Mouse (Mus musculus) forelimb bud, embryonic 11.5 days (tissue): ENCODE measurements around the gene Dydc2.
A peak's percentile ranks its signal among the peaks of the same experiment; 100 is the strongest.

ENCODE experiments used
- DNase-seq: peaks from one replicate; pipeline ENCODE4 v3.0.0-alpha.2; 2012; ENCODE audit warnings: low read depth, low spot score

The Dydc2 gene

GRCm38 (mm10) chr14:41035146-41035798 lies 33.7 kb downstream of the Dydc2 start:
- peak; percentile 72 for DNase-seq

DNA sequence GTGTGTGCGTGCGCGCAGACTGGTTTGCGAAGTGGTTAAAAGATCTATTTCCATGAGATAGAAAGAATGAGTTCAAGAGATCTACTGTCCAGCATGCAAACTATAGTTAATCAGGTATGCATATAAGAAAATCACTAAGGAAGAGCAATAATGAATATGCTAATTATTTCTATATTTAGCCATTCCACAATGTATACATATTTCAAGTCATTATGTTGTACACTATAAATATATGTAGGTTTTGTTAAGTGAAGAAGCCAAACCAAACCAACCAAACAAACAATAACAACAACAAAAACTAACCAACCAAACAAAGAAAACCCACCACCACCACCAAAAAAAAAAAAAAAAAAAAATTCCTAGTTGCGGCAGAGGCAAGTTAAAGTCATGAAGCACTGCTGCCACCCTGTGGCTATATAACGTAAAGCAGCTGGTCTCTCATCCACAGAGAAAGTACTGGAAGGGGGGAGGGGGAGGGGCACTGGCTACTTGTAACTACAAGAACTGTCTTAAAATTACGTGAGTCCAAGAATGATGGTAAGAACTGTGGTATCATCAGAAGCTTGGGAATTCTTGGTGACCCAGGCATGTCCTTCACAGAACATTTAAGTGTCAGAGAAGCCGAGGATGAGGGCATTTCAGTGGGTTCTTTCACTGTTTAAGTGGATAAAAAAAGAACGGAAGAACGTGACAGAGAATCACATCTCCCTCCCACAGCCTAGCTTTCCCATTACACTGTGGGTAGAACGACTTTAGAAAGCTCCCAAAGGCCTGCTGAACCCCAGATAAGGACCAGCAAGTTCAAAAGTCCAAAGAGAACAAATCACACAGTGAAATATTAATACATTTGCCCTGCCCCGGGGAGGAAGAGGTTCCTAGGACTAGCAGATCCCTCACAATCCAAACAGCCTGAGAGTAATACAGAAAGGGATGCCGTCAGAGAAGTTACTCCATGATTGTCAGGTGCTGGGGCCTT lies 35.6 kb downstream of the Dydc2 start:
- peak; percentile 86 for DNase-seq

GRCm38 (mm10) chr14:41030989-41031513 lies 38.0 kb downstream of the Dydc2 start:
- no peak for DNase-seq

DNA sequence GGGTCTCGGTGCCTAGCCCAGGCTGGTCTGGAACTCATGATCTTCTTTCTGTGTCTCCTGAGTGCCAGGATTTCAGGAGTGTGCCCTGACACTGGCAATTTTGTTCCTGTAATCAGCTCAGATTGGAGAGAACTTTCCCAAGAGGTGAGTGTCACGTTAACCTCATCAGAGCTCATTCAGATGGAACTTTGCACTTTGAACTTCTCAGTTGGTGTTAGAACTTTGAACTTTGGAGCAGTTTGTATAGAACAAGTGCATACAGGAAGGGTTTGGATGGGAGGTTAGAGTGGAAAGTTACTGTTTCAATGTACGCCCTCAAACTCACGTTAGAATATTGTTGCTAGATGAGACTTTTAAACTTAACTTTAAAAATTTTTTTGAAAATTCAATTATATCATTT lies 39.7 kb downstream of the Dydc2 start:
- DNase-seq, result no peak

DNA sequence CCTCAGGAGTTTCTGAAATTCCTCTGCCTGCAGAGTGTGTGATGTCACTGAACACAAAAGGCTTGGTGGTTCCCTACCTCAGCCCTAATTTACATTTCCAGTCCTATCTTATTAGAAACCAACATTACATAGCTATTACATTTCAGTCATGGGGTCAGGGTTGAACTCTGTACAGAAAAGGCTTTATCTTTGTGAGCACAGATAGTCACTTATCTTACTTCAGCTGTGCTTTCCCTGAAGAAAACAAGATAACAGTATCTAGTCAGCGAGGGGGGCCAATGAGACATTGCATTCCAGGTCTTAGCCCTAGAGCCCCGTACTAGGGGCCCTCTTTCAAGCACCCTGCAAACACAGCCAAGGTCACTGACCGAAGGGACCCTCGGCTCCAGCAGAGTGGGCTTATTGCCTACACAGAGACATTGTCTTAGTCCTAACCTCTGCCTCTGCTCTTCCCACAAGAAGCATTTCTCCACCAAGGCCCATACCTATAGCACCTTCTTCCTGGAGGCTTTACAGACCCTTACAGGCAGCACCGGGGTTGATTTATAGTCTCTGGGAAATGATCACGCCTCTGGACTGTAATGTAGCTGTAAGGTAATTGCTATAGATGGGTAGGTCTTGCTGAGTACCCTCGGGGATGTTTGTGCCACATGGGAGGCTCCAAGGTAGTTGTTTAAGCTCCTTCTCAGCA lies 43.3 kb downstream of the Dydc2 start:
- DNase-seq, result no peak

DNA sequence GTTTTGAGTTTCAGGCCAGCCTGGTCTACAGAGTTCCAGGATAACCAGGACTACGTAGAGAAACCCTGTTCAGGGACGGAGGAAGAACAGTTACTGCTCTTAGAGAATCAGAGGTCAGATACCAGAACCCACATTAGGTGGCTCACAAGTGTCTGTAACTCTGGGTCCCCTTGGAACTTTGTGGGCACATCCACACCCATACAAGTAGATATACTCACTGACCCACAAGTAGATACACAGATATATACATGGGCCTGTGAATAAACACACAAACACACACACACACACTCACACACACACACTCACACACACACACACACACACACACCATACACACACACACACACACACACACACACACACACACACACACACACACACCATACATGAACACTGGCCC lies 43.9 kb downstream of the Dydc2 start:
- DNase-seq, result no peak

- DNase-seq, result no peak
Measured at GRCm38 (mm10) chr14:41021246-41021645, 47.8 kb downstream of the Dydc2 start.

- DNase-seq, result no peak
Measured at GRCm38 (mm10) chr14:41017460-41017859, 51.5 kb downstream of the Dydc2 start.

DNA sequence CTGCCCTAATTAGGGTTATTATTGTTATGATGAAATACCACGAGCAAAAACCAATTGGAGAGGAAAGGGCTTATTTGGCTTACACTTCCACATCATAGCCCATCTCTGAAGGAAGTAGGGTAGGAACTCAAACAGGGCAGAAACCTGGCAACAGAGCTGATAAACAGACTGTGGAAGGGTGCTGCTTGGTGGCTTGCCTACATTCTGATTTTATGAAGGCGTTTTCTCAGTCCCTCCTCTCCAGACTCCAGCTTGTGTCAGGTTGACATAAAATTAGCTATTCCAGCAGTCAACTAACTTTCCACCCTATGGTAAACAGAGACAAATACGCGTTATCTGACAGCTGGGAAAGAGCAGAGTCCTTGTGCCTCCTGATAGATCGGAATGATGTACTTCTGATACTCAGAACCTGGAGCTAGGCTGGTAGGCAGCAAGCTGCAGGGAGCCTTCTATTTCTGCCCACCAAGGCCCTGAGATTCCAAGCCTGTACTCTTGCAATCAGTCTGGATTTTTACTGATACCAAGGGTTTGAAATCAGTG lies 54.2 kb downstream of the Dydc2 start:
- DNase-seq, result no peak

DNA sequence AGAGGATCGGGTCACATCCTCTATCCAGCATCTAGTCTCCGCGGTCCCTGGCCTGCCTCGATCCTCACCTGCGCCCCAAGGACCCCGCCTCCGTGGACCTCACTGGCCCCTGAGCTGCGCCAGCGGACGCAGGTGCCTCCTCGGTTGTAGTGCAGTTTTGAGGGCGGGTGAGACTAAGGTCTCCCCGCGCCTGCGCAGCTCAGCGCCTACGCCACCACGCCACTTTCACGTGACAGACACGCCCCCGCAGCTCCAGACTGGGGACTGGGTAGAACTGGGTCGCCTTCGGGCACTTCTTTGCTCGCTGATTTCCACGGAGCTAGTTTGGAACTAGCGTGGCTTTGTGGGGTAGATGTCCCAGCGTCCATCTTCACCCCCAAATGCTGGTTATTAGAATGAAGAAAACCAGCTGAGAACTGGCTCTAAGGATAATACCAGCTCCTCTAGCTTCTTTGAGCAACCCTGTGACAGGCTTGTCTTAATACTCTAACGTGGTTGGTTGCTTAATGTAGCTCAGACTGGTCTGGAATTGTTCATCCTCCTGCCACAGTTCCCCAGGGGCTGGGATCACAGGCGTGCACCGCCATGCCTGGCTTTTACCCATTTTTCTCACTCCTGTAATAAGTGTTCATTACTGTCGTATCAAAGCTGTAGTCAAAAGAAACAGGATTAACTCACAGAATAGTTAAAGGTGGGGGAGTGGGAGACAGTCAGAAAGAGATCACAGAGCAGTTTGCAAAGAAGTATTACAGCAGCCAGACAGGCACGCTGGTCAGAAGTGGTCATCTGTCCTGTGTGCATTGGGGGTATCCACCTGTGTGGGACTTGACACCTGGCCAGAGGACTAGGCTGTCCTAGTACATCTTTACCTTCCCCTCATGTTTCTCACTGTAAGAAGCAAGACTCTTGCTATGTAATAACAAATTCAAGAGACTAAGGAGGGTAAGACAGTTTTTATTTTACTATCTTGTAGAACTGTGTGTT lies 55.1 kb downstream of the Dydc2 start, which contains the start of gene Fam213a:
Gene Fam213a, minus strand, starts transcription at position 159 of the 984 bp plus-strand sequence.
- DNase-seq, result peak; percentile 87

GRCm38 (mm10) chr14:41013143-41013542 lies 55.9 kb downstream of the Dydc2 start:
- DNase-seq, result no peak

DNA sequence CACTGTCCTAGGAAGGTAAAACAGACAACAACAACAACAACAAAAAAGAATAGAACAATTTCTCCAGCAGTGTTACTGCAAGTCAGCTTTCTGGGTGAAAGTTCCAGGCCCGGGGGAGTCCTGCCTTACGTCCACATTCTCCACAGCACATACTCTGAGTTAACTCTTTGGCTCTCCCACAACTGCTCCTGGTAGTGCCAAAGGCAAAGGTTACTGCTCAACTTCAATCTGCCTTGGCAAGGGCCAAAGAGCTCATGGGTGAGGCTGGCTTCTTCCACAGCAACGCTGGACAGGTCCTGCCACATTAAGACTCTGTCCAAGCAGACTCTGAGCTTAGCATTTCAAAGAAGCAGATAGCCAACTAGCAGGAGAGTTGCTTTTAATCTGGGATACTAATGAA lies 57.1 kb downstream of the Dydc2 start:
- no peak for DNase-seq

DNA sequence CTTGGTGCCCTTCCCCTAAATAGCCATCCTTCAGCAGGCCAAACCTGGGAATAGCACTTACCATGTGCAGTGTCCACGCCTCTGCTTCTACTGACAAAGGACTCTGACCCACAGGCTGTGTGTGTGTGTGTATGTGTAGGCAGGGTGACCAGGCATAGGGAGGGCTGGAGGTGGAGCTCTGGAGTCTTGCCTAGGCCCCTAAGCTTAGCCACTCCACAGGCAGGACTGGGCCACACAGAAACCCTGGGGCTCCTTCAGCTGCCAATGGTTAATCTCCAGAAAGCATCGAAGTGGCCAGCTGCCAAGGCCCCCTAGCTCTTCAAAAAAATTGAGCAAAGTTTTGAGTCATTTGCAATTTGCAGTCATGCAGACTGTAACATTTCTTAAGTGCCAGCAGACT lies 60.9 kb downstream of the Dydc2 start:
- no peak for DNase-seq

DNA sequence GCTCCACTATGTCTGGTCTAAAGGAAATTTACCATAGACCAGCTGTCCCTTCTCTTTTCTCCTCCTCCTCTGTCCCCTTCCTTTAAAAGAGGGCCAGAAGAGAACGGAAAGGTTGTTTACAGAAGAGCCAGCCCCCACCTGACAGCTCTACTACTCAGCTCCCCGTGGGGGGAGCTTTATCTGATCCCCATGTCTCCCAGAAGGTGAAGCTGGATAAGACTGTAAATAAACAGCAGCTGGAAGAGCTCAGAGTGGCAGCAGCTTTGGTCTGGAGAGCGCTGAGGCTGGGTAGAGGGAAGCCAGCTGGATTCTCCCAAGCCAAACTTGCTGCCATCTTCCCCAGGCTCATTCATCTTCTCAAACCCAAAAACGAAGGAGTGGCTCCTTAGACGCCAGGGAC lies 61.4 kb downstream of the Dydc2 start:
- DNase-seq, result no peak

GRCm38 (mm10) chr14:41006899-41007298 lies 62.1 kb downstream of the Dydc2 start:
- DNase-seq, result no peak

- DNase-seq, result no peak
Measured at GRCm38 (mm10) chr14:41006263-41006662, 62.7 kb downstream of the Dydc2 start.

DNA sequence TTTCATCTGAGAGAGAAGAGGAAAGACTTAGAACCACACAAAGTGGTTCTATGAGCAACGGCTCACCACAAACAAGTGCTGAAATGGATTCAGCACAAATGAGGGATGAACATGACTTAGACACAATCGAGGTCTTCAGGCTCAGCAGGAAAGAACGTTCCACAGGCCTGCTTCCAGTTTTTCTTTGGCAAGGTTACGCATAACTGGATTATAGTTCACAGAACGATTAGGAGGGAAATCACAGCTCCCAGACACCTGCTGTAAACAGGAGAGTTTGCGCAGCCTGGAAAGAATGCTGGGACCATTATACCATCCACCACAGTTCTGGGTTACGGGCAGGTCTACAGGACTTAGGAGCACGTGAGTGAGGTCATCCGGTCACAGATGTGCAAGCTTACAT lies 63.3 kb downstream of the Dydc2 start:
- no peak for DNase-seq

DNA sequence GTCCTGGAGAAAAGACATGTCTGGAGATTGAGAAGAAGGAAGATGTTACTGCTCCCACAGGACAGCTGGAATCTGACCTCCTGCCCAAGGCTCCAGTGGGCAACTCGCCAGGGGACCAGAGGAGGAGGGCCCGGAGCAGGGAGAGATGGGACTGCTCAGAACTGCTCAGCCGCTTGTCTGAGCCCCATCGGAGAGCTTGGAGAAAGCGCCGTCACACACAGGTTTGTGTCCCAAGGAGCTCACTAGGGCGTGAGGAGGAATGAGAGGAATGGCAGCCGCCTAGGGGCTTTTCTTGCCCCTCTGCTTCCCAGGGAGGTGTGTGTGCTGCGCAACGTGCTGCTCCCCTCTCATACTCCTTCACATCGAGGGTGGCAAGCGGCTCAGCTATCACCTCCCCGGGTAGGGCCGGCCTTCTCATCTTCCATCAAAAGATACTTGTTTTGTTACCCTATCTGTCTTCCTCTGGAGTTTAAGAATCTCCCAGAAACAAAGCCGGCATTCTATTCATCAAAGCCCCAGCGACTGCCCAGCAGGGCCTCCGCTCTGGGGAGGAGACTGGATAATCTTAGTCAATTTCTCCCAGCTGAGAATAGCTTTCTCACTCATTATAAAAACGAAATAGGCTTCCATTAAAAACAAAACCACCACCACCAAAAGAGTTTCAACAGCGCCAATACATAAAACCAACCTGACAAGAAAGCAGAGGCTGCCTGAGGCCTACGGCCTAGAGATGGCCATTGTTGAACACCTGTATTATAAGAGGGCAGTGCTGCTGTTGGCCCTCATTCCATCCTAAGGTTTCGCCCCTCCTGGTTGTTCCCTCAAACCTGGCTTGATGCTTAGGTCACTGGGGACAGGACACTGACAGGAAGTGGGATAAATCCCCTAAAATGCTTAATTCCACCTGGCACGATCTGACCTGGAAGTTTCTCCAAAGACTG lies 64.5 kb downstream of the Dydc2 start:
- no peak for DNase-seq

- no peak for DNase-seq
Measured at GRCm38 (mm10) chr14:41001576-41001975, 67.4 kb downstream of the Dydc2 start.
